Mouse (Mus musculus): ENCODE measurements at regions not wholly inside any gene's neighbourhood (a gene's known extent, or its start where the extent isn't known, plus 50 kb on each side); places are given as distances from the start of the nearest gene placed in this dataset.

DNA sequence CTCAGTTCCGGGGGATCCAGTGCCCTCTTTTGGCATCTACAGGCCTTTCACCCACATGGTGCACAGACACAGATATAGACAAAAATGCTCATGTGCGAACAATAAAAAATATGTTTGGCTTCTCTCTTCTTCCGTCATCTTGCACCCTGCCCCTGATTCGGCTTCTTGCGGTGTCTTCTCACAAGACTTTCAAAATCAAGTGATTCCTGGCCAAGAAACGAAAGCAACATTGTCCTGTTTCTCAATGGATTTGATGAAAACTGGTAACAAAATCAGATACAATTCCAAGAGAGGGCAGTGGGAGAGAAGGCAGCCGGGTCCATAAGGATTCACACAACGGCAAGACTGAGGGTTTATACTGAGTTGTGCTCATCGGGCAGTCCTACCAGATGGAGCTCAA, 85.0 kb downstream of the 1700020N01Rik start:
- TF ChIP-seq CTCF (IDR thresholded peaks at IDR 0.05; ENCODE audit: extremely low read depth, insufficient read length, insufficient replicate concordance, low read depth, low read length) (no peak), POLR2A (IDR thresholded peaks at IDR 0.05; ENCODE audit: low read depth, low read length) (no peak)
